Mouse (Mus musculus) intestine, embryonic 16.5 days (tissue): Measurements from ENCODE around the gene Tns2. TPM values are rescaled to one million over a fixed set of nuclear protein-coding genes. Genes with fewer than 3 reads are reported as not detected.

Experiments used
- ATAC-seq: fragments of 200-750 bp; cut with Nextera tagmentation; 2 replicates; pipeline ENCODE4 v1.8.0; 2017; ENCODE audit warnings: moderate TSS enrichment, moderate library complexity
- H3K27ac ChIP-seq: fragments of 300-500 bp; sonication (generic); 2 replicates; pipeline ENCODE4 v1.5.1; 2014; ENCODE audit warnings: mild to moderate bottlenecking, low read length
- H3K27me3 ChIP-seq: fragments of 300-500 bp; sonication (generic); replicated peaks from 2 replicates; pipeline ENCODE4 v1.6.1; 2014; ENCODE audit warnings: low read length, control low read depth, mixed read lengths; ENCODE audit not compliant: control insufficient read depth, insufficient read depth
- H3K36me3 ChIP-seq: fragments of 300-500 bp; sonication (generic); 2 replicates; pipeline ENCODE4 v1.6.1; 2014; ENCODE audit warnings: low read length, control low read depth; ENCODE audit not compliant: control insufficient read depth, insufficient read depth
- H3K4me1 ChIP-seq: fragments of 300-500 bp; sonication (generic); 2 replicates; pipeline ENCODE4 v1.6.1; 2014; ENCODE audit warnings: low read length, control low read depth, mixed read lengths; ENCODE audit not compliant: control insufficient read depth, insufficient read depth
- H3K4me2 ChIP-seq: fragments of 300-500 bp; sonication (generic); 2 replicates; pipeline ENCODE4 v1.6.1; 2014; ENCODE audit warnings: low read depth, low read length, control low read depth
- H3K4me3 ChIP-seq: fragments of 300-500 bp; sonication (generic); 2 replicates; pipeline ENCODE4 v1.5.1; 2014; ENCODE audit warnings: mild to moderate bottlenecking, low read length
- H3K9ac ChIP-seq: fragments of 300-500 bp; sonication (generic); 2 replicates; pipeline ENCODE4 v1.6.1; 2014; ENCODE audit warnings: low read depth, low read length
- H3K9me3 ChIP-seq: fragments of 300-500 bp; sonication (generic); 2 replicates; pipeline ENCODE4 v1.6.1; 2016; ENCODE audit warnings: low read length, control low read depth; ENCODE audit not compliant: control insufficient read depth
- WGBS: fragments of 180-500 bp; shearing (Covaris S2); extraction: QIAGEN DNeasy Blood & Tissue Kit; methylation state at CpG from one replicate; pipeline ENCODE4 v1.1.7; 2014; 5-methylcytosine and 5-hydroxymethylcytosine counted together
- polyA plus RNA-seq: library from polyadenylated mRNA; unstranded; fragments of >200 nt; fragmentation: Nextera tagmentation; extraction: Ambion mirVana; gene quantifications from 2 replicates; pipeline ENCODE4 v1.2.1, GENCODE M21; 2015

The Tns2 gene
- polyA plus RNA-seq, 1 experiment from 2014 or later, result 26.4 TPM

- H3K4me1 ChIP-seq, result no peaks in the 10 kb centered on the region
- no peak overlapping the region for H3K4me3 ChIP-seq
- WGBS, result 73% methylated on average over 12 of the region's 12 CpGs
- H3K27me3 ChIP-seq, result no peaks in the 10 kb centered on the region
- H3K9ac ChIP-seq, result no peak overlapping the region
- H3K36me3 ChIP-seq, result peaks cover 28% of the 10 kb centered on the region
- ATAC-seq, result no peak
- H3K27ac ChIP-seq, result no peak overlapping the region
- H3K4me2 ChIP-seq, result no peak overlapping the region
- H3K9me3 ChIP-seq, result no peaks in the 10 kb centered on the region
Measured at GRCm38 (mm10) chr15:102091063-102091679, 9.0 kb upstream of the Tns2 start.

- peaks cover 28% of the 10 kb centered on the region for H3K36me3 ChIP-seq
- H3K27me3 ChIP-seq, result no peaks in the 10 kb centered on the region
- H3K9ac ChIP-seq, result no peak overlapping the region
- no peak for ATAC-seq
- no peak overlapping the region for H3K4me2 ChIP-seq
- no peaks in the 10 kb centered on the region for H3K9me3 ChIP-seq
- WGBS, result 75% methylated on average over 1 of the region's 1 CpGs
- H3K4me3 ChIP-seq, result no peak overlapping the region
- H3K27ac ChIP-seq, result no peak overlapping the region
- no peaks in the 10 kb centered on the region for H3K4me1 ChIP-seq
Measured at GRCm38 (mm10) chr15:102091688-102092087, 8.5 kb upstream of the Tns2 start.

- WGBS, result 87% methylated on average over 4 of the region's 4 CpGs
- H3K27me3 ChIP-seq, result no peaks in the 10 kb centered on the region
- H3K4me3 ChIP-seq, result no peak overlapping the region
- H3K9ac ChIP-seq, result no peak overlapping the region
- H3K36me3 ChIP-seq, result peaks cover 24% of the 10 kb centered on the region
- H3K4me1 ChIP-seq, result 0 out of 2 replicates have a peak, but pooled peaks cover under 1% of the 10 kb centered on the region
- no peak overlapping the region for H3K27ac ChIP-seq
- ATAC-seq, result no peak
- no peak overlapping the region for H3K4me2 ChIP-seq
- H3K9me3 ChIP-seq, result no peaks in the 10 kb centered on the region
Measured at GRCm38 (mm10) chr15:102092222-102092621, 8.0 kb upstream of the Tns2 start.

- Histone ChIP-seq H3K4me3 (no peak overlapping the region), H3K27ac (no peak overlapping the region), H3K4me1 (peaks cover 14% of the 10 kb centered on the region), H3K9me3 (no peaks in the 10 kb centered on the region), H3K36me3 (peaks cover 22% of the 10 kb centered on the region), H3K27me3 (no peaks in the 10 kb centered on the region), H3K4me2 (no peak overlapping the region), H3K9ac (no peak overlapping the region)
- WGBS, result 40% methylated on average over 2 of the region's 2 CpGs
- no peak for ATAC-seq
Measured at GRCm38 (mm10) chr15:102094157-102094556, 6.1 kb upstream of the Tns2 start.

GRCm38 (mm10) chr15:102094988-102095387 lies 5.2 kb upstream of the Tns2 start:
- H3K36me3 ChIP-seq, result peaks cover 18% of the 10 kb centered on the region
- no peak for ATAC-seq

GRCm38 (mm10) chr15:102097147-102097915 lies 2.9 kb upstream of the Tns2 start:
- Histone ChIP-seq H3K9ac (no peak overlapping the region), H3K27me3 (no peaks in the 10 kb centered on the region), H3K4me3 (no peak overlapping the region), H3K4me2 (no peak overlapping the region), H3K36me3 (peaks cover 7% of the 10 kb centered on the region), H3K9me3 (no peaks in the 10 kb centered on the region), H3K27ac (peak overlapping the region; percentile 50; the same call in 1 of the 2 replicates), H3K4me1 (peaks cover 36% of the 10 kb centered on the region)
- no peak for ATAC-seq
- 77% methylated on average over 8 of the region's 8 CpGs for WGBS

More at GRCm38 (mm10) chr15:102094988-102095387, 5.2 kb upstream of the Tns2 start:
- no peaks in the 10 kb centered on the region for H3K9me3 ChIP-seq
- H3K27me3 ChIP-seq, result no peaks in the 10 kb centered on the region
- H3K4me1 ChIP-seq, result peaks cover 19% of the 10 kb centered on the region
- H3K27ac ChIP-seq, result no peak overlapping the region
- no peak overlapping the region for H3K4me3 ChIP-seq
- 82% methylated on average over 16 of the region's 16 CpGs for WGBS
- H3K4me2 ChIP-seq, result no peak overlapping the region
- H3K9ac ChIP-seq, result no peak overlapping the region

GRCm38 (mm10) chr15:102097991-102098555 lies 2.1 kb upstream of the Tns2 start:
- Histone ChIP-seq H3K4me3 (no peak overlapping the region), H3K4me2 (no peak overlapping the region), H3K9ac (no peak overlapping the region), H3K27me3 (no peaks in the 10 kb centered on the region), H3K9me3 (no peaks in the 10 kb centered on the region), H3K4me1 (peaks cover 44% of the 10 kb centered on the region), H3K27ac (peak overlapping the region; percentile 50), H3K36me3 (peaks cover 7% of the 10 kb centered on the region)
- ATAC-seq, result no peak
- WGBS, result 33% methylated on average over 5 of the region's 5 CpGs

GRCm38 (mm10) chr15:102099260-102099659 lies 953 bp upstream of the Tns2 start:
- H3K9me3 ChIP-seq, result no peaks in the 10 kb centered on the region
- peak overlapping the region; percentile 96 for H3K27ac ChIP-seq
- H3K9ac ChIP-seq, result peak overlapping the region; percentile 83
- no peaks in the 10 kb centered on the region for H3K27me3 ChIP-seq
- no peak for ATAC-seq
- peak overlapping the region; percentile 69 for H3K4me3 ChIP-seq
- H3K4me2 ChIP-seq, result peak overlapping the region; percentile 96
- peaks cover 56% of the 10 kb centered on the region for H3K4me1 ChIP-seq
- H3K36me3 ChIP-seq, result peaks cover 7% of the 10 kb centered on the region
- 50% methylated on average over 5 of the region's 5 CpGs for WGBS

GRCm38 (mm10) chr15:102099771-102100160 lies 447 bp upstream of the Tns2 start:
- H3K27me3 ChIP-seq, result no peaks in the 10 kb centered on the region
- 22% methylated on average over 8 of the region's 8 CpGs for WGBS
- H3K4me2 ChIP-seq, result peak overlapping the region; percentile 96
- H3K4me1 ChIP-seq, result peaks cover 60% of the 10 kb centered on the region
- peak overlapping the region; percentile 69 for H3K4me3 ChIP-seq
- peaks cover 7% of the 10 kb centered on the region; the same call in 1 of the 2 replicates for H3K36me3 ChIP-seq
- peak overlapping the region; percentile 96 for H3K27ac ChIP-seq
- peak overlapping the region; percentile 83 for H3K9ac ChIP-seq
- ATAC-seq, result no peak
- no peaks in the 10 kb centered on the region for H3K9me3 ChIP-seq
